Mouse (Mus musculus): ENCODE measurements around the gene Cfb. TPM values are rescaled to one million over a fixed set of nuclear protein-coding genes. Genes with fewer than 3 reads are reported as not detected.
"Not testable (repeated sequence)": the region's sequence is repeated elsewhere in the genome, so short reads cannot be mapped to it uniquely, and the experiment has no call there.

The Cfb gene
- total and polyA plus RNA-seq, 3 experiments: 0.19 to 3.1 TPM; not detected in 1

DNA sequence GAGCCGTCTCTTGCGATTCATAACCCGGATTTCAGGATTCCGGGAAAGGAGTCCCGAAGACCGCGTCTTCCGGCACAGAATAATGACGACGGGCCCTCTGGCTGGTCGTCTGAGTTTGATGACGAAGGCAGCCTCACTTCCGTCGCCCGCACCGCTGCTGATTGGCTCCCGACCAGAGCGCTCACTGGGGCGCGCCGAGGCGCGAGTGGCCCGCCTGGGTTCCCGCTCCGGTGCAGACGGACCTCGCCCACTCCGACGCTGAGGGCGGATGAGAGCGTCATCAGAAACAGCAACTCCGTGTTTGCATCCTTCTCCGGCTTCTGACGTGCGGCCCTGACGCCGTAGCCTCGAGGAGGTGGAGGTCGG, 25.5 kb downstream of the Cfb start, which contains the start of the genes Stk19 and Dxo (continued):
- TF ChIP-seq GATA1 (IDR thresholded peaks at IDR 0.05; ENCODE audit: low read depth, low read length) (no peak), MAZ (IDR thresholded peaks at IDR 0.05; ENCODE audit: low read depth, low read length) (peak; percentile 90)

DNA sequence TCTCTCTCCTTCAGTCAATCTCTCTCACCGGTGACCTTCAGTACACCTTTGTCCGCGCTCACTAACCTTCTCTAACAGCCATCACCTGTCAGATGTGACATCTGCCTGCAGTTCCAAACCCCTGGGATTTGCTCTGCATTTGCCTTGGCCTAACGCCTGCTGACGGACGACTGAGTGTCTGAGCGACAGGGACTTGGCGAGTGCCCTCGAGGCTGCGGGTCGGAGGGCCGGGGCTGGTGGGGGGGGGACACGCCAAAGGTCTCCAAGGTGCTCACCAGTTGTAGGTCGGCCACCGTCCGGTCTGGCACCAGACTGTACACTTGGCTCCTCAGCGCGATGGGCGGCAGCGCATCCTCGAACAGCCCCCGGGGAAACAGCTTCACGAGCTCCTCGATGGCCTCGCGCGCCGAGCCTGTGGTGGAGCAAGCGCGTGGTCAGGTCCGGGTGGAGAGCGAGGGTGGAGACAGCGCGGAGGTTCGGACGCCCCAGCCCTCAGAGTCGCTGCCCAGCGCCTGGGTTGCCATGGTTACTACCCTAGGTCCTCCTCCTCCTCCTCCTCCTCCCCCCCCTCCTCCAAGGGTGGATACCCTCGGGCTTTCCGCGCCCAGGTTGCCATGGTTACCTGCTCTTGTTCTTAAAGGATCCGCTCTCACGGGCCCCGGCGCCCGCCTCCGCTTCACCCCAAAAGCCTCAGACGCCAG, 26.0 kb downstream of the Cfb start:
- Histone ChIP-seq H3K27ac (ENCODE audit: control insufficient read depth, low read depth, low read length) (peak overlapping the region; percentile 51), H3K36me3 (ENCODE audit: control insufficient read depth in 1 of 2, insufficient read depth in 2 of 2, low read length in 2 of 2) (no peaks in the 10 kb centered on the region; a peak in 2 of 4 replicates), H3K27me3 (ENCODE audit: control insufficient read depth in 1 of 2, insufficient read depth in 2 of 2, low read length in 2 of 2) (no peaks in the 10 kb centered on the region), H3K4me3 (ENCODE audit: control insufficient read depth in 1 of 2, insufficient read depth in 1 of 2, low read depth in 2 of 2, low read length in 2 of 2) (peak overlapping the region; percentile 91 to 96), H3K9me3 (replicated peaks; ENCODE audit: insufficient read depth, low read length) (no peaks in the 10 kb centered on the region), H3K79me2 (ENCODE audit: control insufficient read depth, insufficient read depth, low read length, poor library complexity) (peaks cover 7% of the 10 kb centered on the region), H3K4me1 (ENCODE audit: control insufficient read depth in 1 of 2, insufficient read depth in 2 of 2, low read length in 2 of 2) (peaks cover 0 to 8% of the 10 kb centered on the region in 2 experiments; a peak in 2 of 4 replicates), H3K9ac (ENCODE audit: control insufficient read depth, low read depth, low read length, poor library complexity, severe bottlenecking) (peak overlapping the region; percentile 82)
- TF ChIP-seq POLR2AphosphoS2 (IDR thresholded peaks at IDR 0.05; ENCODE audit: low read length): no peak
- TF ChIP-seq GABPA (IDR thresholded peaks at IDR 0.05; ENCODE audit: low read depth, low read length): no peak
- TF ChIP-seq UBTF (IDR thresholded peaks at IDR 0.05; ENCODE audit: borderline replicate concordance, insufficient read depth, low read depth, low read length): no peak
- TF ChIP-seq TCF12 (IDR thresholded peaks at IDR 0.05; ENCODE audit: low read depth, low read length): no peak
- no peak for TF ChIP-seq POLR2AphosphoS5 (IDR thresholded peaks at IDR 0.05; ENCODE audit: borderline replicate concordance, low read depth, low read length)
- no peak for TF ChIP-seq CHD2 (IDR thresholded peaks at IDR 0.05; ENCODE audit: low read length)
- TF ChIP-seq USF1 (IDR thresholded peaks at IDR 0.05; ENCODE audit: low read depth, low read length): no peak
- TF ChIP-seq GATA1 (IDR thresholded peaks at IDR 0.05; ENCODE audit: low read depth, low read length): no peak
- TF ChIP-seq EP300 (IDR thresholded peaks at IDR 0.05; ENCODE audit: low read depth in 1 of 2, low read length in 2 of 2): no peak
- TF ChIP-seq ELF1 (IDR thresholded peaks at IDR 0.05; ENCODE audit: low read depth, low read length): no peak
- no peak for TF ChIP-seq ZC3H11A (IDR thresholded peaks at IDR 0.05; ENCODE audit: low read depth, low read length)
- TF ChIP-seq KAT2A (conservative IDR thresholded peaks at IDR 0.05; ENCODE audit: low read depth, low read length): no peak
- TF ChIP-seq ETS1 (IDR thresholded peaks at IDR 0.05; ENCODE audit: low read depth, low read length): no peak
- no peak for TF ChIP-seq E2F4 (IDR thresholded peaks at IDR 0.05; ENCODE audit: borderline replicate concordance, low read depth, low read length)
- TF ChIP-seq HCFC1 (IDR thresholded peaks at IDR 0.05; ENCODE audit: low read depth, low read length): no peak
- no peak for TF ChIP-seq NELFE (IDR thresholded peaks at IDR 0.05; ENCODE audit: low read depth, low read length)
- no peak for DNase-seq (ENCODE audit: low read depth, low spot score)

DNA sequence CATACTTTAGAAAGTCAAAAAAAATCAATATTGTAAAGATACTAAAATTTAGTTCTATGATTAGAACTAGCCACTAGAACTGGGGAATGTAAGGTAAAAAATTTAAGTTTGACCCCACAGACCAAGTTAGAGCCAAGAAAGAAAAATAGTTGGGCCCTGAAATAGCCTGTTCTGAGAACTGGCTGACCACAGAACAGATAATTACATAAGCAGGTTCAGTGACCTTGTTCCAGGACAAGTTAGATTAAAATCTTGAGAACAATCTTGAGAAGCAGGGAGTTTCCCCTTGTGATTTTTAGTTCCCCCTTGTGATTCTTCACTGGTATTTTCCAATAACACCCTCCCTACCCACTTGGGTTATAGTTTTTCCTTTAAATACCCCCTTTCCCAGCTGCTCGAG, 31.5 kb downstream of the Cfb start:
- H3K9ac ChIP-seq (ENCODE audit: control insufficient read depth, low read depth, low read length, poor library complexity, severe bottlenecking); H3K9me3 ChIP-seq (replicated peaks; ENCODE audit: insufficient read depth, low read length); H3K4me3 ChIP-seq (ENCODE audit: control insufficient read depth in 1 of 2, insufficient read depth in 1 of 2, low read depth in 2 of 2, low read length in 2 of 2); H3K79me2 ChIP-seq (ENCODE audit: control insufficient read depth, insufficient read depth, low read length, poor library complexity); H3K4me1 ChIP-seq (ENCODE audit: control insufficient read depth in 1 of 2, insufficient read depth in 2 of 2, low read length in 2 of 2); DNase-seq (ENCODE audit: low read depth, low spot score); H3K27me3 ChIP-seq (ENCODE audit: control insufficient read depth in 1 of 2, insufficient read depth in 2 of 2, low read length in 2 of 2); H3K36me3 ChIP-seq (ENCODE audit: control insufficient read depth in 1 of 2, insufficient read depth in 2 of 2, low read length in 2 of 2); H3K27ac ChIP-seq (ENCODE audit: control insufficient read depth, low read depth, low read length): not testable (repeated sequence)

All from MEL (cell line).